Mouse (Mus musculus) E14TG2a.4 (cell line): Measurements from ENCODE around the gene Ccnl1.

ENCODE experiments used
- CTCF ChIP-seq: conservative IDR thresholded peaks from 2 replicates; pipeline ENCODE4 v1.5.1; 2014; ENCODE audit warnings: low read length
- NANOG ChIP-seq: IDR thresholded peaks from 2 replicates; pipeline ENCODE4 v1.6.1; 2014; ENCODE audit warnings: borderline replicate concordance, low read length, mixed read lengths
- POU5F1 ChIP-seq: IDR thresholded peaks from 2 replicates; pipeline ENCODE4 v1.6.1; 2014; ENCODE audit warnings: low read length, borderline replicate concordance

DNA sequence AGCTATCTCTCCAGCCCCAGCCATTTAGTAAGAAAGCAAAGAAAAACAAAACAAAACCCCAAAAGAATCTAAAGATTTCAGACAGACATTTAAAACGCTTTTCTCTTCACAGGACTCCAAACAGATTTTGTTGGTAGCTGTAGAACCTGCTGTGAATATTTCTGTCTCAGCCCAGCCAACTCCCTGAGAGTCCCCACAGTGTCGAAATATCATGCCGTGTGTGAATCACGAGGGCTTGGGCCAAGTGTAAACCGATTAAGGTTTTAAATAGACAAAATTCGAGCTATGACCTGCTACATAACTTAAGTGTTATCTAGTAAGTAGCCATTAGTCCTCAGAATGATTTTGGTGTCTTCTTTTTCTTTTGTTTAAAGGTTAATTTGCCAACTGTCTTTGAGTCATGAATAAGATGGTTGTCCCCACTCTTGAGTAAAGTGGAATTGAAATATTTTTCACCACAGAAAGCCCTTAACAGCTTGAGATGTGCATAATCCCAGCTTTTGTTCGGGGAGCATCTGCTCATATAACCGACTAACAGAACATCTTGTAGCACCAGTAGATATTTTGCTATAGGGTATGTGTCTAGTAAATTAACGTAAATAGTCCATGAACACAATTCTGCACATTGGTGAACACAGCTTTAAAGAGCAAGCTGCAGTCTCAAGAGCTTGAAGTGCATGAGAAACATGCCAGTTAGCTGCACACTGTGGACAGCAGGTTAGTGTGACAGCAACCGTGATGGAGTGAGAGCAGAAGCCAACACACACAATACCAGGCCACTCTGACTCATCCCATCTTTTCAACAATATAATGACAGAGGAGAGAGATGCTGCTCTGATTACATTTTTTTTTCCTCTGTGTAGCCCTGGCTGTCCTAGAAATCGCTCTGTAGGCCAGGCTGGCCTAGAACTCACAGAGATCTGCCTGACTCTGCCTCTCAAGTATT is 34.6 kb upstream of the Ccnl1 start:
- TF ChIP-seq CTCF (no peak), POU5F1 (no peak), NANOG (no peak)
